Mouse (Mus musculus): ENCODE data around the gene Dct.

Gene Dct

GRCm38 (mm10) chr14:118051975-118052630, at the start of gene Dct:
TSS of gene Dct (minus strand) at chr14:118052244.
- peak; percentile 48 for DNase-seq (ENCODE audit: low read depth, low spot score)

- DNase-seq (ENCODE audit: low read depth, low spot score): no peak
Observed at GRCm38 (mm10) chr14:118101227-118101990, 49.4 kb upstream of the Dct start.

GRCm38 (mm10) chr14:118098265-118098664, 46.2 kb upstream of the Dct start:
- no peak for DNase-seq (ENCODE audit: low read depth, low spot score)

DNA sequence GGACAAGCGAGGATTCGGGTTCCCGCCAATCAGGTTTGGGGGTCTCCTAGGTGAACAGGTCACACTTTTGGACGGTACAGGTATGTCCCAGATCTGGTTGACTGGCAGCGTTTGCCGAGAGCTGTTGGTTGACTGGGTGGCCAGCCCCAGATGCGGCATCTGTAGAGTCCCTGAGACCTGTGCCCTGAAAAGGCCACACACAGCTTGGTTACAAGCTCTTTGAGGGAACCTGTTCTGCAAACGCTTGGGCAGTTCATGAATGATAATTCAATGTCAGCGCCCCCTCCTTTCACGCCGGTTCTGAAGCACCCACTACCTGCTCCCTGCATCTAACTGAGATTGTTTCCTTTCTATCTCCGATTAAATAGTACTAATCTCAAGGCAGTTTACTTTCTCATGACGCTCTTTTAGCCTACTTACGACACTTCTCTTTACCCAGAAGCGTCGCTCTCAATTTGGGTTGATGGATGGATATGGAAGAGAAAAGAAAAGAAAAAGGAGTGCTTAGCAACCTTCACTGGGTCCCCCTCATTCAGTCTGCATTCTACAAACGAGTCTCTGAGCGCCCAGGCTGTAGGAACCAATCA, 37.9 kb upstream of the Dct start:
- peak; percentile 8 for DNase-seq (ENCODE audit: low read depth, low spot score)

GRCm38 (mm10) chr14:118089215-118089805, 37.3 kb upstream of the Dct start:
- peak; percentile 77 for DNase-seq (ENCODE audit: low read depth, low spot score)

GRCm38 (mm10) chr14:118088437-118089207, 36.6 kb upstream of the Dct start:
- DNase-seq (ENCODE audit: low read depth, low spot score): no peak

DNA sequence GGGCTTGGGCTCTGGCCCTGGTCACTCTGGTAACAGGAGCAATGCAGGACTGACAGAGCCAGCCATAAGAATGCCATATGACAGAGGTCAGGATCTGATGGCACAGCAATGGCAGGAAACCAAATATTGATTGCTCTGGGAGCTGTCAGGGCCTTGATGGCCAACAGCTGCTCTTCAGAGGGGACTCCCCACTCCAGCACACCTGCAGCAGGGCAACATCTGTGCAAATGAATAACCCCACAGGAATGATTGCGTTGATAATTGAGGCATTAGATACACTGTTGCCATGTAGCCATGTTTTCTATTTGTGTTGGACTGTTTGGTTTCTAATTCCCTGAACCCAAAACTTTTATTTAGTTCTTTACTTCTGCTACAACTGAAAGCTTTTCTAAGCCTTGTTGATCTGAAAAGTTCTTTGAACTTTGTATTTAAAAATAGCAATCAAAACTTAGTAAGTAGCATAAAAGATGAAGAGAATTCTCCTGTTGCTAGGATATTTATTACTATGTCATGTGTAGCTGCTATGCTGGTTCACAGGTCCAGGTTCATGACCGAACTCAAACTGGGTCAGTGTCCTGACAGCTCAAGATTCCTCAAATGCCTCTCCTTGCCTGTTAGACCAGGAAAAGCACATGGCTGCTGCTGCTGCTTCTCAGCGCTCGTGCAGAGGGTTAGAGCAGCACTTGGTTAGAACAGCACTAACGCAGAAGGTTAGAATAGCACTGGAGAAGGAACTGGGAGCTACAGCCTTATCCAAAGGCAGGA, 34.4 kb upstream of the Dct start:
- DNase-seq (ENCODE audit: low read depth, low spot score): no peak

GRCm38 (mm10) chr14:118083851-118084250, 31.8 kb upstream of the Dct start:
- no peak for DNase-seq (ENCODE audit: low read depth, low spot score)

GRCm38 (mm10) chr14:118080606-118081005, 28.6 kb upstream of the Dct start:
- DNase-seq (ENCODE audit: low read depth, low spot score): no peak

- no peak for DNase-seq (ENCODE audit: low read depth, low spot score)
Observed at GRCm38 (mm10) chr14:118070100-118070499, 18.1 kb upstream of the Dct start.

GRCm38 (mm10) chr14:118069439-118070079, 17.5 kb upstream of the Dct start:
- DNase-seq (ENCODE audit: low read depth, low spot score): no peak

- DNase-seq (ENCODE audit: low read depth, low spot score): no peak
Observed at GRCm38 (mm10) chr14:118061766-118062432, 9.9 kb upstream of the Dct start.

GRCm38 (mm10) chr14:118058581-118058886, 6.5 kb upstream of the Dct start:
- no peak for DNase-seq (ENCODE audit: low read depth, low spot score)

DNA sequence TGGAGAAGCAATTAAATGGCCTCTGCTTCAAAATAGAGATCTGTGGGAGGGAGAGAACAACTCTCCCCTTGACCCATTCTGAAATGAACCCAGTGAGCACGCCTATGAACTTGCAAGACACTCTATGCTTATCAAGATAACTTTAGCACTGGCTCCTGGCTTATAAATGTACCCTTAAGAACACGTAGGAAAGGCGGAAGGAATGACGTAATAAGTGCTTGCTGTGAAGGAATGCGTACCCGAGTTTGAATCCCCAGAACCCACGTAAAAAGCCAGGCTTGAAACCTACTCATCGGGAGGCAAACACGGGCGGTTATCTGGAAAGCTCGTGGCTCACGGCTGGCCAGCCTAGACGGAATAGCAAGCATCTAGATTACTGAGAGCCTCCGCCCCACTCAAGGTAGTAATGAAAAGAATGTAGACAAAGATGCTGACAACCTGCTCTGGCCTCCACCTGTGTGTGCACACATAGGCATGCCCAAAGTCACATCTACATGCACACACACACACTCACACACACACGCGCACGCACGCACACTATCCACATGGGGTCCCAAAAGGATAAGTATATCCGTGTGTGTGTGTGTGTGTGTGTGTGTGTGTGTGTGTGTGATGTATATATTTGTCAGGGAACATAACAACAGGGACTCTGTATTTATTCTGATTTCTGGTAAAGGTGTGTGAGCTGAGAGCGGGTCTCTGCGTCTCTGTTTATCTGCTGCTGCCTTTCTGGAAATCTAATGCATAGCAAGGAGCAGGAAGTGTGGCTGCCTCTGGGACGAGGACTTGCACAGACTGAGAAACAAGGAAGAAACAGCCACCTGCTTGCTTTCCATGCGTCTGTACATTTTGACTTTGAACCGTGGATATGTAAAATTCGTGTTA, 5.9 kb upstream of the Dct start:
- DNase-seq (ENCODE audit: low read depth, low spot score): no peak

- no peak for DNase-seq (ENCODE audit: low read depth, low spot score)
Observed at GRCm38 (mm10) chr14:118052770-118053169, 726 bp upstream of the Dct start.

- no peak for DNase-seq (ENCODE audit: low read depth, low spot score)
Observed at GRCm38 (mm10) chr14:118051396-118051795, 648 bp downstream of the Dct start.

DNA sequence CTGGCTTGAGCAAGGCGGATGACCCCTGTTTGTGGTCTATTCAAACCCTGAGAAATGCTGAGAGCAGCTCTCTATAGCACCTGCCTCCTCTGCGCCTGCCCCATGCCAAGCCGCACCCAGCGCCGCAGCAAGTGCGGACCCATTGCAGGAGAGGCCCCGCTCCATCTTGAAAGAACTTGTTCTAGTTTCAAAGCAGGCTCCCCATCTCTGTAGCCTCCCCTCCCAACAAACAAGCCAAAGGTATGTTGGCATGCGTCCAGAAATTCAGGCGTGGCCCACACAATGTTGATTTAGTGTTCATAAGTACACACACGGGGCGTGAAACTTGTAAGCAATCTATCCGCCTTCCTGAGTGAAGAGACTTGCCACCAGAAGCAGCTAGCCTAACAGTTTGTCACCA, 1.1 kb downstream of the Dct start:
- no peak for DNase-seq (ENCODE audit: low read depth, low spot score)

DNA sequence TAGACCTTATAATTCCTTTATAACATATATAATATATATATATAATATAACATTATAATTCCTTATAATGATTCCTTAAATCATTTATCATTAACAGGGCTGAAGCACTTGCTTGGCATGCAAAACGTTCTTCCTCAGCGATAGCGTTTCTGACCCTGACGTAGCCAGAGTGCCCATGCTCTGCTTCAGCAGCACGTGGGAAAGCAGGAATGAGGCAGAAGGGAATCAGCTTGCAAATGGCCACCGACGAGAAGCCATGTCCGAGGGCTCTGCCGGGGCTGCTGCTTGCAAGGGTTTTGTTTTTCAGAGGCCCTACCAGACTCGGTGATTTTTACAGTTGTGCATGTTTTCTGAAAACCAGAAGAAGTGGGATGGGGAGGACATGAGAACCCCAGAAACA, 1.6 kb downstream of the Dct start:
- no peak for DNase-seq (ENCODE audit: low read depth, low spot score)

GRCm38 (mm10) chr14:118049648-118050238, 2.3 kb downstream of the Dct start:
- DNase-seq (ENCODE audit: low read depth, low spot score): no peak

Data from retina, adult 2 months (tissue).